Mouse (Mus musculus): Measurements from ENCODE around the gene Chfr. TPM values are rescaled to one million over a fixed set of nuclear protein-coding genes. Genes with fewer than 3 reads are reported as not detected.

Chfr gene
- 10 to 100 TPM; 46.5 to 61.0 TPM for total RNA-seq (2021)

- DNase-seq (ENCODE audit: extremely low spot score in 1 of 2, low spot score in 1 of 2) = peak; percentile 97 to 99
Measured at GRCm38 (mm10) chr5:110135293-110136086, at the start of gene Chfr. Chfr (plus strand) TSS chr5:110135842.

DNA sequence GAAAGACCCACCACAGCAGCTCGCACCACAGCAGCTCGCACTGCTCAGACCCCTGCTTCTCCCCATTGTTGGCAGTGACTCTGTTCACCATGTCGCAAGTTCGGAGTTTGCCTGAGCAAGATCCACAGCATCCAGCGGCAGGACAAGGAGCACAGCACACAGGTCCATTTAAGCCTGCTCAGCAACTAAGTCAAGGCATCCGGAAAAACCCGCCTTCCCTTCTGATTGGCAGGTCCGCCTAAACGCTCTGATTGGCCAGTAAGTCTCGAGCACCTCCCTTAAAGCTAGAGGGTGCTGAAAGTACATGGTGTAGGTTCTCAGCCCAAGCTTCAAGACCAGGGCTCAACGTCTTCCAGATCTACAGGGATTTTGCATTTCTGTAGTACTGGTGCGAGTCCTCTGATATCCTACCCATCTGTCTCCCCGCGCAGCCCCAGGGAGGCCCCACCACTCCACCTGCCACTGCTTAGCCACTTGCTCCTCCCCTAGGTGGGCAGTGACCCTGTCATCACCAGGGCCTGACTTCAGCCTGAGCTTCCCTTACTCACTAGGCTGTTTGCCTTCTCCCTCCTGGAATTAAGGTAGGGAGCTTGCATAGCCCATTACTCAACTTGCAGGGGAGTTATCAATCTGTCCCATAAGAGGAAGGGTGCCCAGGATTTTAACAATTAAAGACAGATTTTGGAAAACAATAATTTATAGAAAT is 49.3 kb upstream of the Chfr start:
- no peak for DNase-seq (ENCODE audit: extremely low spot score in 1 of 2, low spot score in 1 of 2)

- DNase-seq (ENCODE audit: extremely low spot score in 1 of 2, low spot score in 1 of 2) = no peak
Measured at GRCm38 (mm10) chr5:110091546-110091945, 44.1 kb upstream of the Chfr start.

- peak; percentile 64 to 69 for DNase-seq (ENCODE audit: extremely low spot score in 1 of 2, low spot score in 1 of 2)
Measured at GRCm38 (mm10) chr5:110094030-110094846, 41.4 kb upstream of the Chfr start, which contains the start of gene Gm35315. Gm35315 (minus strand) TSS chr5:110094420.

- no peak for DNase-seq (ENCODE audit: extremely low spot score in 1 of 2, low spot score in 1 of 2)
Measured at GRCm38 (mm10) chr5:110094847-110095213, 40.8 kb upstream of the Chfr start.

DNA sequence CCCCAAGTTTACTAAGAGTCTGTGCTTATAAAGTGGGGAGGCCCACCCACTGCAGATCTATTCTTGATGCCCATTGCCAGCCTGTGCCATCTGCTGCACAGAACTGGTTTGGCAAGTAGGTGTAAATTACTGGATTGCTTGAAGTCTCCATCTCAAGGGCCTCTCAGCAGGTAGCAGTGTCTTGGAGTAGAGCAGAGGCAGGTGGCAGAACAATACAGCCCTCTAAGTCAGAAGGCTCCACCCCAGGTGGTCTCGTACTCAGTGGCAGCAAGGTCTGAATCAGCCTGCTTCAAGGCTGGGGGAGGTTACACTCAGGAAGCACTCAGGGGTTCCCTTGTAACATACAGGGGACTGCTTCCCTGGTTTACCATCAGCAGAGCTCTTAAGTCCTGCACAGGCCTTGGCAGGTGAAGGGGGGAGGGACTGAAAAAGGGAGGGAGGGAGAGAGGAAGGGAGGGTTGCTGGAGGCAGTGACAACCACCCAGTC is 36.6 kb upstream of the Chfr start:
- DNase-seq (ENCODE audit: extremely low spot score in 1 of 2, low spot score in 1 of 2) = peak in 1 of 2 experiments; percentile 16

GRCm38 (mm10) chr5:110099656-110100580 is 35.7 kb upstream of the Chfr start, which contains the start of gene Plcxd1:
Plcxd1 (plus strand) TSS chr5:110099969.
- peak in 1 of 2 experiments; percentile 19 for DNase-seq (ENCODE audit: extremely low spot score in 1 of 2, low spot score in 1 of 2)

- DNase-seq (ENCODE audit: extremely low spot score in 1 of 2, low spot score in 1 of 2) = peak; percentile 8 to 44
Measured at GRCm38 (mm10) chr5:110100921-110101631, 34.6 kb upstream of the Chfr start.

DNA sequence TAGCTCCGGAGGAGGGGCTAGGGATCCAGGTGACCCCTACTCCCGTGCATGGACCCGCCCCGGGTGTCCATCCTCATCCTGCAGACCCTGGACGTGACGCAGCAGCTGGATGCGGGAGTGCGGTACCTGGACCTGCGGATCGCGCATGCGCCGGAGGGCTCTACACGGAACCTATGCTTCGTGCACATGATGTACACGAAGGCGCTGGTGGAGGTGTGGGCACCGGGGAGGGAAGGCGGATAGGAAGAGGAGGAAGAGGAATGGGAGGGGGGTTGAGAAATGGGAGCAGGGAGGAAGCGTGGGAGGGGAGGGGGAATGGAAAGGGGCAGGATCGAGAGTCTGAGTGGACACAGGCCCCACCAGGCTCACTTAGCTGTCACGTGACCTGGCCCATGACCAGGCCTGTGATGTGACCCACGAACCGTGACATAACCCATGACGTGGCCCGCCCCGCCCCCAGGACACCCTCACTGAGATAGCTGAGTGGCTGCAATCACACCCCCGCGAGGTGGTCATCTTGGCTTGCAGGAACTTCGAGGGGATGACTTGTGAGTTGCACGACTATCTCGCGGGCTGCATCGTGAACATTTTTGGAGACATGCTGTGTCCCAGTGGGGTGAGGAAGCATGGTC is 33.8 kb upstream of the Chfr start:
- peak; percentile 58 to 63 for DNase-seq (ENCODE audit: extremely low spot score in 1 of 2, low spot score in 1 of 2)

- DNase-seq (ENCODE audit: extremely low spot score in 1 of 2, low spot score in 1 of 2) = no peak
Measured at GRCm38 (mm10) chr5:110102429-110102828, 33.2 kb upstream of the Chfr start.

GRCm38 (mm10) chr5:110102853-110103625 is 32.6 kb upstream of the Chfr start:
- peak in 1 of 2 experiments; percentile 23 for DNase-seq (ENCODE audit: extremely low spot score in 1 of 2, low spot score in 1 of 2)

- no peak for DNase-seq (ENCODE audit: extremely low spot score in 1 of 2, low spot score in 1 of 2)
Measured at GRCm38 (mm10) chr5:110103901-110104615, 31.6 kb upstream of the Chfr start.

DNA sequence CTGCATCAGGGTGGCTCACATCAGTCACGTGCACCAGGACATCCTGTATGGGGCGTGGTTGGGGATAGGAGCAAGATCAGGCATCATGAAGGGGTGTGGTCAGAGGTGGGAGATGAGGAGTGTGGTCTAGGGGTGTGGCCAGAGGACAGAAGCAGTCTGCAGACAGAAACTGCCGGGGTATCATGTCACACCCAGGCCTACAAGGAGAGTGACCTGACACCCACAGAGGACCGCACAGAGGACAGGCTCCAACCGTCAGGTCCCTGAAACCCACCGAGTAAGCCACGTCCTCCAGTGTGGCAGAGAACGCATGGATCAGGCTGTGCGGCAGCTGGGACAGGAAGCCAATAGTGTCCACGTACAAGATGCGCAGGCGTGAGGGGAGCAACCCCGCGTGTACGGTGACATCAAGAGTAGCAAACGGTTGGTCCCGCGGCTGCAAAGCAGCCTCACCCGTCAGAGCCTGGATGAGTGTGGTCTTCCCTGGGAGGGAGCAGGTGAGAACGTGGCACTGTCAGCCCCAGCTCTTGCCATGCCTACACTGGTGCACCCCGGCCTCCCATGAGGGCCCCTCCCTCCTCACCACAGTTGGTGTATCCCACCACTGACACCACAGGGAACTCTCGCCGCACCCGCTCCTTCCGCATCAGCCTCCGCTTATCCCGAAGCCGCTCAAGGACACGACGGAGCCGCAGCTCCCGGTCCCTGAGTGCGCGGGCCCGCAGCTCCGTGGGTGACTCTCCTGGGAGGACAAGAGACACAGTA is 30.8 kb upstream of the Chfr start:
- peak; percentile 9 to 14 for DNase-seq (ENCODE audit: extremely low spot score in 1 of 2, low spot score in 1 of 2)

DNA sequence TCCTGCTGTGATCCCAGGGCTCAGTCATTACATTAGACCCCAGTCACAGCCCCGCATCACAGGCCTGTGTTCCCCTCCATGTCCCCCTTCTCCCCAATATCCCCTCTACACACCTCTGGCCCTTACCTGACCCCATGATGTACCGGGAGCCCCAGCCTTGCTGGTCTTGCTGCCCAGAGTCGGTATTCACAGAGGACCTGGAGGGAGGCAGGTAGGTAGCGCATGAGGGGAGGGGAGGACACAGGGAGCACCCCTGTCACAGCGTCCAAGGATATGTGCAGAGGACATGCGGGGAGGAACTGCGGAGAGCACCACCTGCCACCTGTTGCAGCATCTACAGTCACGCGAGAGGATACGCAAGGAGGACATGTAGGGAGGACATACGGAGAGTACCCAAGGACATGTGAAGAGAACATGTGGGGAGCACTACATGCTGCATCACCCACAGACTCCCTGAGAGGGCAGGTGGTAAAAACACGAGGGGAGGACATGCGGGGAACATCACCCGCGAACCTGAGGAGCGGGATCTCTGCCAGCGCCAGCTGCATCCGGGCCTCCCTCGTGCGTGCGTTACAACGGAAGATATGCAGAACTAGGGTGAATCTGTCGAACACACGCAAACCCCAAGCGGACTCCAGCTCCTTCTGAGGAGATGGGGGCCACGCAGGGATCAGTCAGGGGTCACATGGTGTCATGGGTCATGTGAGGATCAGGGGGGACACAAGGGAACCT is 29.3 kb upstream of the Chfr start:
- DNase-seq (ENCODE audit: extremely low spot score in 1 of 2, low spot score in 1 of 2) = peak; percentile 8 to 20

DNA sequence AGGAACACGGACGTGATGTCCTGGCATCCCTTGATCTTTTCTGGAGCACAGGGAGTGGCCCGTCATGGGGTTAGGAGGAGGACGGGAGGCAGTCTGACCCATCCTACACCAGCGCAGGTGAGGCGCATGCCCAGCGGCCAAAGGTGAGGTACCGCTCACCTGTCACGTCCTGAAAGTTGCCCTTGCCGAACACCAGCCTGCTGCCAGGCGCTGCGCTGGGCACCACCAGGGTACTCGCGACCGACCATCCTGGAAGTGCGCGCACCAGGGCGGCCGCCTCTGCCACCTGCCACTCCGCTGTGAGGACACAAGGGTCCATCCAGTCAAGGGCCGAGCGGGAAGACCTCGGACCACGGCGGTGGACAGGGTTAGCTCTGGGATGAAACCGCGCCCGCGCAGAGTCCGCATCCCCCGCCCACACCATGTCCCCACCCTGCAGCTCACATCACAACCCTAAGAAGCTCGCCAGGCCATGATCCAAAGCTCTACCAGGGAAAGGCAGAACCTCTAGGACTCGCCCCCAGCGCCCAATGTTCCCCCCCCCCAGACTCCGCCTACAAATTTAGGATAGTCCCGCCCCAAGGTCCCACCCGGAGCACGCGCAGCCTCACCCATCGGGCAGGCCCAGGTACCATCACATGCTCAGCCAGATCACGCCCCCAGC is 28.6 kb upstream of the Chfr start:
- DNase-seq (ENCODE audit: extremely low spot score in 1 of 2, low spot score in 1 of 2) = peak; percentile 17 to 33
